Mouse (Mus musculus): ENCODE results near the gene Ankrd44.

- TF ChIP-seq POLR2A (IDR thresholded peaks at IDR 0.05; ENCODE audit: low read depth, low read length) = no peak
- TF ChIP-seq CTCF (IDR thresholded peaks at IDR 0.05; ENCODE audit: extremely low read depth, insufficient read length, insufficient replicate concordance, low read depth, low read length) = no peak
Observed at GRCm38 (mm10) chr1:54711568-54711967, 214.6 kb downstream of the Ankrd44 start.

Data from small intestine, adult 2 months (tissue).